Mouse (Mus musculus): ENCODE data around the gene Klk7. TPM values are rescaled to one million over a fixed set of nuclear protein-coding genes. Genes with fewer than 3 reads are reported as not detected.

Klk7 gene
- total RNA-seq, 2 experiments from 2014 or later = 0.36 TPM; not detected in 1

Other genes with a start within 250 kb of the Klk7 start
- gene Zfp658, start 249.0 kb upstream of the Klk7 start, total RNA-seq (2021) = 1 to 10 TPM; 7.5 to 9.7 TPM
- gene Zfp719, start 231.7 kb upstream of the Klk7 start, total RNA-seq (2021) = 10 to 100 TPM; 18.5 to 19.9 TPM
- under 1 TPM in 1 of 2 experiments, not detected in 1; 0.34 TPM for gene Zfp819, start 204.1 kb upstream of the Klk7 start, total RNA-seq (2021)
- under 1 TPM in 1 of 2 experiments, not detected in 1; 0.24 TPM for gene Ceacam18, start 176.6 kb upstream of the Klk7 start, total RNA-seq (2021)
- gene Siglece, start 151.1 kb upstream of the Klk7 start, total RNA-seq (2021) = under 1 TPM; 0.24 to 0.80 TPM
- 10 to 100 TPM; 20.8 to 22.5 TPM for gene Ctu1, start 139.3 kb upstream of the Klk7 start, total RNA-seq (2021)
- under 1 TPM in 1 of 2 experiments, not detected in 1; 0.28 TPM for gene Klk14, start 120.9 kb upstream of the Klk7 start, total RNA-seq (2021)
- not detected for gene Klk13, start 98.7 kb upstream of the Klk7 start, total RNA-seq (2021)
- not detected for gene Klk12, start 42.4 kb upstream of the Klk7 start, total RNA-seq (2021)
- gene Klk11, start 36.7 kb upstream of the Klk7 start, total RNA-seq (2021) = not detected
- not detected for gene Klk10, start 30.3 kb upstream of the Klk7 start, total RNA-seq (2021)
- gene Klk9, start 19.4 kb upstream of the Klk7 start, total RNA-seq (2021) = not detected
- 10 to 100 TPM; 13.5 to 16.7 TPM for gene Klk8, start 13.7 kb upstream of the Klk7 start, total RNA-seq (2021)
- gene Klk6, start 13.2 kb downstream of the Klk7 start, total RNA-seq (2021) = not detected
- not detected for gene Klk5, start 30.7 kb downstream of the Klk7 start, total RNA-seq (2021)
- not detected for gene Klk4, start 69.9 kb downstream of the Klk7 start, total RNA-seq (2021)
- gene Klk15, start 122.4 kb downstream of the Klk7 start, total RNA-seq (2021) = not detected
- not detected for gene Klk1b8, start 139.4 kb downstream of the Klk7 start, total RNA-seq (2021)
- not detected for gene Klk1b1, start 155.5 kb downstream of the Klk7 start, total RNA-seq (2021)
- gene Klk1b9, start 164.8 kb downstream of the Klk7 start, total RNA-seq (2021) = not detected
- not detected for gene Klk1b11, start 184.6 kb downstream of the Klk7 start, total RNA-seq (2021)
- gene Klk1b26, start 200.9 kb downstream of the Klk7 start, total RNA-seq (2021) = not detected
- gene Klk1b27, start 241.0 kb downstream of the Klk7 start, total RNA-seq (2021) = not detected

Data from left cerebral cortex, postnatal 4 days (tissue).